Mouse (Mus musculus) adrenal gland, adult 10 weeks (tissue): ENCODE results near the gene Gm9945. TPM values are rescaled to one million over a fixed set of nuclear protein-coding genes. Genes with fewer than 3 reads are reported as not detected.

Experiments
- polyA plus RNA-seq: library from polyadenylated mRNA; stranded (reverse); fragments of 350-450 nt; fragmentation: Illumina TruSeq; extraction: RNeasy Lipid Tissue Mini Kit (QIAGEN cat#74804); gene quantifications from one replicate; pipeline ENCODE4 v1.2.3, GENCODE M21; 2014; ENCODE audit warnings: low read depth, low replicate concordance

Gene Gm9945
- not detected for polyA plus RNA-seq

DNA sequence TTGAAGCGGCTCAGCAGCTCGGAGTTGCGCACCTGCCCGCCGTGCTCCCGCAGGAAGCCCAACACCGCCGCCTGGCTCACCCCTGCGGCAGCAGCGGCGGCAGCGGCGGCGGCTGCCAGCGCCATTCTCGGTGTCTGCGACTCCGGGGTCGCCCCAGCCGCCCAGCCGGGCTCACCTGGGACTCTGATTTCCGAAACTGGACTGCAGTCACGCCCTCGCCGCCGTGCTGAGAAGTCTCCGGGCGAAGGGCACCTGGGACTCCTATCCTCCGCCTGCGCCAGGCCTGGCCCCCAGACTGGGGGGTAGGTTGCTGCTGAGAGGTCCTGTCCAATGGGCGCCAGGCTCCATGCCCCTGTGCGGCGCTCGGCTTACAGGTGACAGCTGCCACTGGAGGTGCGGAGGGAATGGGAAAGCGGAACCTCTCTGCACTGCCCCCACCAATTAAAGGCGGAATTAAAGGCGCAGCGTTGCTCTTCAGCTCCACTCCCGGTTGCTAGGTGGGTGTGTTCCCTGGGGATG is at the start of gene Gm9945, which contains the start of gene Sowaha:
Gm9945 (plus strand) TSS at position 384 of the 519 bp plus-strand sequence.
Sowaha (minus strand) TSS at position 492 of the 519 bp plus-strand sequence.

GRCm38 (mm10) chr11:53430670-53431346 is 49.2 kb upstream of the Gm9945 start, which contains the start of the genes Uqcrq and Gdf9:
Gene Uqcrq, minus strand, starts transcription at chr11:53430831.
Gene Gdf9, plus strand, starts transcription at chr11:53431023.

GRCm38 (mm10) chr11:53456474-53457371 is 23.2 kb upstream of the Gm9945 start, which contains the start of the genes Gm10447 and Shroom1:
Gene Gm10447, minus strand, starts transcription at chr11:53457110.
Gene Shroom1, plus strand, starts transcription at chr11:53457205.

GRCm38 (mm10) chr11:53469968-53470695 is 9.8 kb upstream of the Gm9945 start, which contains the start of gene Gm9837:
Gene Gm9837, minus strand, starts transcription at chr11:53470479.

DNA sequence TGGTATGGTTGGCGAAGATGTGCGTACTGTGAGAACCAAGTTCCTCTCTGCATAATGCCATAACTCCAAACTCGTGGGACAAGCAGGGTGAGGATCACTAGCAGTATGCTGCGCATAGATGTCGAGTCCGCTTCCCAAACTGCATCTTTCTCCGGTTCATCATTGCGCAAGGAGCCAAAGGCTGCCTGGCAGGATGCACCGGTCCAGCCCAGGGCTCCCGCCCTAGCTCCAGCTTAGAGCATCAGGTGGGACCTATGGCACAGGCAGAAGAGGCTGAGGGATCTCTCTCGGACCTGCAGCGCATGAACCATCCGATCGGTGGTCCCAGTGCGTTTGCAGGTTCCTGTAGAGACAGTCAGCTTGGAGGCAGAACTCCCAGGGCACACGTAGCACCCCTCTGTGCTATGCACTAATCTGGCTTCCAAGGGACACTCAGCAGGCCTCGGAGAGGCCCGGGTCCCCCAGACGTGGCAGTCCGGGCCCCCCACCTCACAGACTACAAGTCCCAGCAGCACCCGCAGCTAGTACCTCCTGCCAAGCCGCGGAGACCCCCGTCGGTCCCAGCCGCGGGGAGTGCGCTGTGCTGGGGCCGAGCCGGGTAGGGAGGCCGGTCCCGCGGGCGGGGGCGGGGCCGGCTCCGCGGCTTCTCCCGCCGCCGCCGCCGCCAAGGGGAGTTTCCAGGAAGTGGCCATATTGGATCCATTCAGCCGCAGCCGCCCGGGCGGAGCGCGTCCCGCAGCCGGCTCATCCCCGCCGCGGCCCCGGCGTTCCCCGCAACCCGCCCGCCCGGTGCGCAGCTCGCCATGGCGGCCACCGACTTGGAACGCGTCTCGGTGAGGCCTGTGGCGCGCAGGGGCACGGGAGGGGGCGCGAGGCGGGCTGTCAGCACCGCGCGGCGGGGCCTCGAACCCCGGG is 39.5 kb downstream of the Gm9945 start, which contains the start of gene Sept8:
Sept8 (plus strand) TSS at position 51 of the 915 bp plus-strand sequence.

Other genes starting within 250 kb of the Gm9945 start
- 777 TPM for gene Hspa4, start 179.7 kb upstream of the Gm9945 start, polyA plus RNA-seq
- 42.9 TPM for gene Zcchc10, start 155.5 kb upstream of the Gm9945 start, polyA plus RNA-seq
- 337 TPM for gene Aff4, start 129.3 kb upstream of the Gm9945 start, polyA plus RNA-seq
- gene Leap2, start 57.0 kb upstream of the Gm9945 start, polyA plus RNA-seq, result not detected
- 55.0 TPM for gene Uqcrq, start 49.3 kb upstream of the Gm9945 start, polyA plus RNA-seq
- not detected for gene Gdf9, start 49.1 kb upstream of the Gm9945 start, polyA plus RNA-seq
- gene Gm10447, start 23.1 kb upstream of the Gm9945 start, polyA plus RNA-seq, result not detected
- 0.29 TPM for gene Shroom1, start 23.0 kb upstream of the Gm9945 start, polyA plus RNA-seq
- gene Gm9837, start 9.7 kb upstream of the Gm9945 start, polyA plus RNA-seq, result not detected
- 0.64 TPM for gene Sowaha, start 108 bp downstream of the Gm9945 start, polyA plus RNA-seq
- gene Sept8, start 39.1 kb downstream of the Gm9945 start, polyA plus RNA-seq, result 32.0 TPM
- gene Kif3a, start 87.2 kb downstream of the Gm9945 start, polyA plus RNA-seq, result 41.5 TPM
- not detected for gene Il4, start 138.5 kb downstream of the Gm9945 start, polyA plus RNA-seq
- not detected for gene Il13, start 154.5 kb downstream of the Gm9945 start, polyA plus RNA-seq
- gene Rad50, start 227.2 kb downstream of the Gm9945 start, polyA plus RNA-seq, result 48.4 TPM
- gene Il5, start 240.6 kb downstream of the Gm9945 start, polyA plus RNA-seq, result 0.41 TPM